Mouse (Mus musculus) stomach, embryonic 14.5 days (tissue): ENCODE results near the gene Sp2. TPM values are rescaled to one million over a fixed set of nuclear protein-coding genes. Genes with fewer than 3 reads are reported as not detected.

Source experiments
- ATAC-seq: fragments of 200-750 bp; cut with Nextera tagmentation; 2 replicates; pipeline ENCODE4 v1.8.0; 2017; ENCODE audit warnings: low read depth, moderate TSS enrichment; ENCODE audit not compliant: insufficient number of reproducible peaks, insufficient read depth, low FRiP score
- H3K27ac ChIP-seq: fragments of 300-500 bp; sonication (generic); 2 replicates; pipeline ENCODE4 v1.5.1; 2014; ENCODE audit warnings: mild to moderate bottlenecking, low read length, moderate library complexity, mixed read lengths
- H3K27me3 ChIP-seq: fragments of 300-500 bp; sonication (generic); 2 replicates; pipeline ENCODE4 v1.6.1; 2014; ENCODE audit warnings: low read length, control low read depth, mixed read lengths; ENCODE audit not compliant: control insufficient read depth, insufficient read depth
- H3K36me3 ChIP-seq: fragments of 300-500 bp; sonication (generic); 2 replicates; pipeline ENCODE4 v1.6.1; 2014; ENCODE audit warnings: mild to moderate bottlenecking, control low read depth, low read length, moderate library complexity, mixed read lengths; ENCODE audit not compliant: control insufficient read depth, insufficient read depth
- H3K4me1 ChIP-seq: fragments of 300-500 bp; sonication (generic); 2 replicates; pipeline ENCODE4 v1.6.1; 2014; ENCODE audit warnings: low read length, control low read depth, mixed read lengths; ENCODE audit not compliant: control insufficient read depth, insufficient read depth
- H3K4me2 ChIP-seq: fragments of 300-500 bp; sonication (generic); replicated peaks from 2 replicates; pipeline ENCODE4 v1.6.1; 2014; ENCODE audit warnings: low read depth, low read length, control low read depth
- H3K4me3 ChIP-seq: fragments of 300-500 bp; sonication (generic); 2 replicates; pipeline ENCODE4 v1.5.1; 2014; ENCODE audit warnings: low read depth, low read length, control low read depth
- H3K9ac ChIP-seq: fragments of 300-500 bp; sonication (generic); replicated peaks from 2 replicates; pipeline ENCODE4 v1.6.1; 2014; ENCODE audit warnings: low read depth, mild to moderate bottlenecking, control low read depth, low read length, moderate library complexity, mixed read lengths
- H3K9me3 ChIP-seq: fragments of 300-500 bp; sonication (generic); 2 replicates; pipeline ENCODE4 v1.6.1; 2016; ENCODE audit warnings: low read depth, low read length, control low read depth; ENCODE audit not compliant: control insufficient read depth
- WGBS: fragments of 180-500 bp; shearing (Covaris S2); extraction: QIAGEN DNeasy Blood & Tissue Kit; methylation state at CpG from one replicate; pipeline ENCODE4 v1.1.7; 2014; 5-methylcytosine and 5-hydroxymethylcytosine counted together
- polyA plus RNA-seq: library from polyadenylated mRNA; unstranded; fragments of >200 nt; fragmentation: Nextera tagmentation; extraction: Ambion mirVana; gene quantifications from 2 replicates; pipeline ENCODE4 v1.2.1, GENCODE M21; 2014

The Sp2 gene
- polyA plus RNA-seq, 1 experiment from 2014 or later = 19.1 TPM

DNA sequence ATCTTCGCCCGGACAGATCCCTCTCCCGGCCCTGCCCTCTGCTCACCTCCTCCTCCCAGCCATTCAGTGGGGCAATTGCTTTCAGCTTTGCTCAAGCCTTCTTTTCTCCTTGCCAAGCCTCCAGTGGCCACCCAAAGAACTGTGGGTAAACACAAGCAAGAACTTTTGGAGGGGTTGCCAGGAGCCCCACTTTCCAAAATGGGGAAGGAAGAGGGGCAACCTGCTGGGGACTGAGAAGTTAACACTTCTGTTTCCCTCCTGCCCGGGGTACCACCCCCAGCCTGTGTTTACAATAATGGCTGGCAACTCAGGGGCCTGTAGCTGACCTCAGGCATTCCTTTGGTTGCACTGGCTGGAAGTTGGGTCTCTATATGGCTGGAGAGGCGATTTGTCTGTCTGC, 20.4 kb upstream of the Sp2 start:
- Histone ChIP-seq H3K9ac (no peak overlapping the region), H3K4me1 (no peaks in the 10 kb centered on the region), H3K36me3 (no peaks in the 10 kb centered on the region), H3K4me3 (no peak overlapping the region), H3K4me2 (no peak overlapping the region), H3K27ac (no peak overlapping the region), H3K27me3 (no peaks in the 10 kb centered on the region), H3K9me3 (no peaks in the 10 kb centered on the region)
- 31% methylated on average over 5 of the region's 5 CpGs for WGBS
- no peak for ATAC-seq

DNA sequence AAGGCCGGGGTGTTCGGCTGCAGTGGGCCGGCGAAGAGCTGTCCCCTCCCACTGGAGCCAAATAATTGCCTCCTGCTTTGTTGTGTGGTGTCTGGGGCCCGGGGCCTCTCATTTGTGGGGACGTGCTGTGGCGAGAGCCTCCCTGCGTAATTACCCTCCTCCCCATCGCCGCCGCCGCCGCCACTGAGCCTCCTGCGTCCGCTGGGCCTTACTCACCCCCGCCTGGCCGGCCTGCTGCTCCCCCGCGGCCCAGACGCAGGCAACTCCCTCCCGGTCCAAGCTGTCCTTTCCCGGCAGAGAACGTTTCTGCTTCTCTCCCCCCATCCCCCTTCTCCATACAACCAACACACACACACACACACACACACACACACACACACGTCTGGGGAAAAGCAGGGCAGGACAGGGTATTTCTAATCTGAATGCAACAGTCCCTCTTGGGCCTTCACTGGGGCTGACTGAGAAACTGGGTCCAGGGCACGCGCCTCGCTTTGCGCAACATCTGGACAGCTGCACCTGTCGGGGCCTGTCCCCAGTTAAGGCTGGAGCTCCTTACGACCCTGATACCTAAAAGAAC, 14.7 kb upstream of the Sp2 start:
- 0 out of 2 replicates have a peak overlapping the region, but pooled peaks have one; percentile 34 for H3K9ac ChIP-seq
- 0 out of 2 replicates have a peak, but pooled peaks have one; percentile 26 for ATAC-seq
- no peak overlapping the region for H3K27ac ChIP-seq
- no peaks in the 10 kb centered on the region for H3K27me3 ChIP-seq
- no peaks in the 10 kb centered on the region for H3K9me3 ChIP-seq
- WGBS = 10% methylated on average over 30 of the region's 30 CpGs
- H3K4me2 ChIP-seq = peak overlapping the region; percentile 35
- no peaks in the 10 kb centered on the region for H3K36me3 ChIP-seq
- peaks cover 8% of the 10 kb centered on the region; the same call in 1 of the 2 replicates for H3K4me1 ChIP-seq
- peak overlapping the region; percentile 18 for H3K4me3 ChIP-seq

DNA sequence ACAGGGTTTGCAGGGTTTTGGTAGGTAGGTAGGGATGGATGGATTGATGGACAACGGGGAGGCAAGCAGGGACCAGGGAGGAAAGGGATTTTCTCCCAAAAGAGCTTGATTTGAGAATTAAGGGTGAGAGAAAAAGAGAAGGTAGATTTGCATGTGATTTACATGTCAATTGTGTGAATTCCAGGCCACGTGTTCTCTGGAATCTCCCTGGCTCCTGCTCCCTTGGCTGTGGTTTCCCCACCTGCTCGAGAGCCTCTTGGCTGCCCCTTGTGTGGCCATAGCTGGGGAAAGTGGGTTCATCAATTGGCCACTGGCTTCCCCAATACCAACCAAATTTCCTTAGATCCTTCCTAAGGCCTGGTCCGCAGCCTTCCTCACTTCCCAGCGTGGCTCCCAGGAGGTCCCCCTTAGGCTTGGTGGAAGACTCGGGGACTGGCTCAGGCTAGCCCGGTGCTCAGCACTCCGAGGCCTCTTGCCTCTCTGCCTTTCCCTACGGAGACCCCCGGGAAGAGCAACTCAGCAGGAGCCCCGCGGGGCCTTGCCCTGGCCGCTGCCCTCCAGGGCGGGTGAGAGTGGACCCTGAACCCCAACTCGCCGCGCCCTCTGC, 14.1 kb upstream of the Sp2 start:
- Histone ChIP-seq H3K4me3 (peak overlapping the region; percentile 18), H3K9ac (0 out of 2 replicates have a peak overlapping the region, but pooled peaks have one; percentile 34), H3K9me3 (no peaks in the 10 kb centered on the region), H3K4me2 (peak overlapping the region; percentile 35), H3K36me3 (no peaks in the 10 kb centered on the region), H3K4me1 (peaks cover 8% of the 10 kb centered on the region; the same call in 1 of the 2 replicates), H3K27ac (no peak overlapping the region), H3K27me3 (no peaks in the 10 kb centered on the region)
- 23% methylated on average over 17 of the region's 17 CpGs for WGBS
- ATAC-seq = no peak

DNA sequence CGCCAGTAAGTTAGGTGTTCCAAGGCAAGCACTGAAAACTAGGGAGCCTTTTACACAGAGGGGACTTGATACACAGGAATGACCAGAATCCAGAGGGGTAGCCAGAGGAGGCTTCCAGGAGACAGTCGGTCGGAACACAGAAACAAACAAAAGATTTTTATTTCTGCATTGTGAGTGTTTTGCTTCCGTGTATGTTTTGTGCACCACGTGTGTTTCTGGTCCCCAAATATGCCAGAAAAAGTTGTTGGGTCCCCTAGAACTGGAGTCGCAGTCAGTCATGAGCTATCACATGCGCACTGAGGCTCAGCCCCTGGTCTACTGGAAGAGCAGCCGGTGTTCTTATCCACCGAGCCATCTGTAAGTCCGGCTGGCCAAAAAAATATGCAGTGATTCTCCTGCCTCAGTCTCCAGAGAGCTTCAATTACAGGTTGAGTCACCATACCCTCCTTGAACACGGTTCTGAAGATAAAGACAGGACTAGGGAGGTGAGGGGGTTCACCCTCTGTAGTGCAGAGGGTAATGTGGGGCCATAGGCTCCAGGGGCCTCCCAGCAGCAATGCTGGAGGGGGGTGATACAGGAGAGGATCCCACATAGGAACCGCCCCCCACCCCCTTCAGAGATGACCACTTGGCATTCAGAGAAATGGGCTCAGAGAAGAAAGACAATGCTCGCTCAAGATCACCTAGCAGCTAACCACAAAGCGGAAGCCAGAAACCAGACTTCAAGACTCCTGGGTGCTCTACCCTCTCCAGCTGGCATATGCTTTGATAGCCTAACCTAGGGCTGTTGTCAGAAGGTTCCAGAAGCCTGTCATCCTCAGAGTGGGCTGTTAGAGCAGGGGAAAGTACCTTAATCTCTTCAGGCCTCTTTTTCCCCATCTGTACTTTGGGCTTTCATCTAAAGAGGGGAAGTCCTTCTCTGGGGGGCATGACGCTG, 13.3 kb upstream of the Sp2 start:
- no peak for ATAC-seq
- Histone ChIP-seq H3K27me3 (no peaks in the 10 kb centered on the region), H3K27ac (no peak overlapping the region), H3K9me3 (no peaks in the 10 kb centered on the region), H3K4me1 (peaks cover 8% of the 10 kb centered on the region; the same call in 1 of the 2 replicates), H3K4me3 (no peak overlapping the region), H3K4me2 (no peak overlapping the region), H3K36me3 (no peaks in the 10 kb centered on the region), H3K9ac (no peak overlapping the region)
- WGBS = 76% methylated on average over 15 of the region's 15 CpGs

DNA sequence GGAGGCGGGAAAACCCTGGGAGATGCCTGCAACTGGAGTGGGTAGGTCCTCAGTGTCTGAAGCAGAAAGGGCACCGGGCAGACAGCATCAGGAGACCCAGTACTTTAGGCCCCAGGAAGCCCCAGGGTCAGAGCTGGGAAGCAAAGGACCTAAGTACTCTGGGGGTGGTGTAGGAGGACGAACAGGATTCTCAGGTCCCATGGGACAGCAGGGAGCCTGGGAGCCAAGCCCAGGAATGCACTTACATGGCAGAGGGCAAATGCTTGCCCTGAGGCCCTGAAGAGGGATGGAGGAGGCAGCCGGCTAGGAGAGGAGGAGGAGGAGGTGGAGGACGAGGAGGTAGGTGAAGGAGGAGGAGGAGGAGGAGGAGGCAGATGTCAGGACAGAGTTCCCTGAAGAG, 12.3 kb upstream of the Sp2 start:
- WGBS = 33% methylated on average over 5 of the region's 5 CpGs
- Histone ChIP-seq H3K4me3 (no peak overlapping the region), H3K4me2 (no peak overlapping the region), H3K9ac (no peak overlapping the region), H3K4me1 (peaks cover 8% of the 10 kb centered on the region; the same call in 1 of the 2 replicates), H3K27ac (no peak overlapping the region), H3K36me3 (no peaks in the 10 kb centered on the region), H3K9me3 (no peaks in the 10 kb centered on the region), H3K27me3 (no peaks in the 10 kb centered on the region)
- no peak for ATAC-seq

DNA sequence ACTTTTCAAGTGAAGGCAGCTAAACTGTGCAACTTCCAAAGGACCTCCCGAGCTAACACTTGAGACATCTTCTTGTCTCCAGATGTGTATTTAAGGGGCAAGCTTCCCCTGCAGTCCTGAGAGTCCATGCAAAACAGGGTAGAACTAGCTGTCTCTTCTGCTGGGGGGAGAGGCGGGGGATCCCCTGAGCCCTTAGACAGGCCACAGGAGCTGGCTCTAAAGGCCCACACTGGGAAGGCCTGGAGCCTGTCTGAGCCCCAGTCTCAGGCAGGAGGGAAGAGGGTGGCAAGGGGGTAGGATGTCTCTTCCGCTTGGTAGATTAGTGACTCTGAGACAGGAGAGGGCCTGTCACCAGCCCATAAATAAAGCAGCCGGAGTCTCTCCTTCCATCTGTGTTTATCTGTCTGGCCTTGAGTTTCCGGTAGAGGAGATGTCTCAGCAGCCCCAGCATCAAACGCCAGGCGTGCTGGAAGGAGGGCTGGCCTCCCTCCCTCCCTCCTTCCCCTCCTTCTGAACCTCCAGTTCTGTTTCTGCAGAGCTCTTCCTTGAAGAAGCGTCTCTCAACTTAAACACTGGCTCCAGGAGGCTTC, 10.1 kb upstream of the Sp2 start:
- H3K27ac ChIP-seq = peak overlapping the region; percentile 77
- H3K4me3 ChIP-seq = no peak overlapping the region
- no peaks in the 10 kb centered on the region for H3K27me3 ChIP-seq
- 23% methylated on average over 8 of the region's 8 CpGs for WGBS
- no peak overlapping the region for H3K9ac ChIP-seq
- H3K9me3 ChIP-seq = no peaks in the 10 kb centered on the region
- ATAC-seq = no peak
- no peaks in the 10 kb centered on the region for H3K36me3 ChIP-seq
- H3K4me1 ChIP-seq = peaks cover 14% of the 10 kb centered on the region; the same call in 1 of the 2 replicates
- H3K4me2 ChIP-seq = no peak overlapping the region

DNA sequence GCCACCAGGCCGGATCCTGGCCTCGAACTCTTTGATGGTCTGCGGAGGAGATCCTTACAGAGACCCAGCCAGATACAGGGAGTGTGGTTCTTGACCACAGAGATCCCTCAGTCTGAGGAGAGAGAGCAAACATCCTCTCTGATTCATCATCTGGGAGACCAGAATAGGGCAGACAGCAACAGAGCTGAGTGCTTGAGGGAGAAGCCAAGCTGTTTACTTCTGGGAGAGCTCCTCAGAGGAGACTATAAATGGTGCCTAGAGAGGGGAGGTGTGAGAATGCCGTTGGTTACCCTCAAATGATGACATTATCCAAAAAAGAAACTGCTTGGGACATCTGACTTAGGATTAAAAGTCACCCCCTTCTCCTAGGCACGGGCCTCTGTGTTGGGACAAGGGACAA, 8.7 kb upstream of the Sp2 start:
- H3K4me3 ChIP-seq = no peak overlapping the region
- H3K9ac ChIP-seq = no peak overlapping the region
- H3K27ac ChIP-seq = no peak overlapping the region
- peaks cover 20% of the 10 kb centered on the region; the same call in 1 of the 2 replicates for H3K4me1 ChIP-seq
- no peaks in the 10 kb centered on the region for H3K27me3 ChIP-seq
- no peak for ATAC-seq
- 64% methylated on average over 5 of the region's 5 CpGs for WGBS
- H3K36me3 ChIP-seq = no peaks in the 10 kb centered on the region
- no peaks in the 10 kb centered on the region for H3K9me3 ChIP-seq
- no peak overlapping the region for H3K4me2 ChIP-seq
